Mouse (Mus musculus): Measurements from ENCODE around the gene Gna12.

Gna12 gene

GRCm38 (mm10) chr5:140827413-140827812 lies 2.8 kb downstream of the Gna12 start:
- DNase-seq (ENCODE audit: low spot score in 2 of 2) = no peak

DNA sequence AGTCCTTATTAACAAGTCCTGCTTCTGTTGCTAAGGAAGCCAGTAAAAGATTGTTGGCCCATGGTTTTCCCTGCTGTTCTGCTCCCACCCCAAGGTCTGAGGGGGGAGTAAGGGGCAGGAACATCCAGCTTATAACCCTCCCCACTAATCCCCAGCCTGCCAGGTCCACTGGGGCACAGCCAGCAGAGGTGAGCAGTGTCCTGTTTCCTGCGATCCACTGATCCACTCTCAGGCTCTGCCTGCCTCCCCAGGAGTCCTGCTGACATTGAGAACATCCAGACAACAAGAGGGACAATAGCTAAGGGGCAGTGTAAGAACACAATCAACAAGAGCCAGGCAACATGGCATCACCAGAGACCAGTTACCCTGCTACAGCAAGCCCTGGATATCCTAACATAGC lies 3.4 kb downstream of the Gna12 start:
- DNase-seq (ENCODE audit: low spot score in 2 of 2) = no peak

- no peak for DNase-seq (ENCODE audit: low spot score in 2 of 2)
Measured at GRCm38 (mm10) chr5:140826118-140826517, 4.1 kb downstream of the Gna12 start.

DNA sequence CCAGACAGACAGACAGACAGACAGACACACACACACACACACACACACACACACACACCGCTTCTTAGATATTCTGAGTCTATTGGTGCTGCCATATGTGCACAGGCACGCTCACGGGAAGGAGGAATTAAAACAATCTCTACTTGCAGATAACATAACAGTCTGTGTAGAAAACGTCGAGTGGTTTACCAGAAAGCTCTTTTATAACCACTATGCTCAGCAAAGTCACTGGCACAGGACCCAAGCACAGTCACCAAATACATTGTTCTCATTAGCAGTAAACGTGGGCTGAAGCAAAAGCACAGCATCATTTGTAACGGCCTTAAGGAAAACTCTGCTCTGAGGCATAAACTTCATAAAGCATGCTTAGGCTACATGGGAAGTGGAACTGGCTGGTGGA lies 6.1 kb downstream of the Gna12 start:
- no peak for DNase-seq (ENCODE audit: low spot score in 2 of 2)

DNA sequence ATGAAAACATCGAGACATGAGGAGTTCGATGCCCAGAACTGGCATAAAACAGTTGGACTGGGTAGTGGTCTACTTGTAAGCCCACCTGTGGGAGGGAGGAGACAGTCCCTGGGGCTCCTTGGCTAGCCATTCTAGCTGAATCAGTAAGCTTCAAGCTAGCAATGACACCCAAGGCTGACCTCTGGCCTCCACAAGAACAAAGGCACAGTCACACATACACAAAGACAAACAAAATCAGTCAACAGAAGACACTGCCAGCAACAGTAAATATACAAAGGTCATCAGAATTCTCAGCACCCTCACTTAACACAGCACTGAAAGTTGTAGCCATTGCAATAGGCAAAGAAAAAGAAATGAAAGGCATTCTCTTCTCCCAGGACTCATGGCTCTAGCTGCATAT lies 6.8 kb downstream of the Gna12 start:
- no peak for DNase-seq (ENCODE audit: low spot score in 2 of 2)

DNA sequence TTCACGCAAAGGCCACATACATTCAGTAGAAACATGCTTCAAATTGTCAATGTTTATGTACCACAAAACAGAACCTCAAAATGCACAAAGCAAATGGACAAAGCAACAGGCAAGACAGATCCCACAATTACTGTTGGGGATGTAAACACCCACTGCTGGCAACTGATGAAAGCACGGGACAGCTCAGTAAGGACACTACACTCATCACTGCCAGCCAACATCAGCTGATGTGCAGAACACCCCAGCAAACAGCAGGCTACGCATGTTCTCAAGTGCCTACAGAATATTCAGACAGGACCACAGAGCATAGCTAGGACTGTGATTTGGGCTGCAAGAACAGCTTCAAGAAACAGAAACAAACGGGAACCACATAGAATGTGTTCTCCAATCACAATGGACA lies 8.3 kb downstream of the Gna12 start:
- no peak for DNase-seq (ENCODE audit: low spot score in 2 of 2)

GRCm38 (mm10) chr5:140820539-140820938 lies 9.7 kb downstream of the Gna12 start:
- DNase-seq (ENCODE audit: low spot score in 2 of 2) = no peak

GRCm38 (mm10) chr5:140819594-140819993 lies 10.6 kb downstream of the Gna12 start:
- DNase-seq (ENCODE audit: low spot score in 2 of 2) = no peak

DNA sequence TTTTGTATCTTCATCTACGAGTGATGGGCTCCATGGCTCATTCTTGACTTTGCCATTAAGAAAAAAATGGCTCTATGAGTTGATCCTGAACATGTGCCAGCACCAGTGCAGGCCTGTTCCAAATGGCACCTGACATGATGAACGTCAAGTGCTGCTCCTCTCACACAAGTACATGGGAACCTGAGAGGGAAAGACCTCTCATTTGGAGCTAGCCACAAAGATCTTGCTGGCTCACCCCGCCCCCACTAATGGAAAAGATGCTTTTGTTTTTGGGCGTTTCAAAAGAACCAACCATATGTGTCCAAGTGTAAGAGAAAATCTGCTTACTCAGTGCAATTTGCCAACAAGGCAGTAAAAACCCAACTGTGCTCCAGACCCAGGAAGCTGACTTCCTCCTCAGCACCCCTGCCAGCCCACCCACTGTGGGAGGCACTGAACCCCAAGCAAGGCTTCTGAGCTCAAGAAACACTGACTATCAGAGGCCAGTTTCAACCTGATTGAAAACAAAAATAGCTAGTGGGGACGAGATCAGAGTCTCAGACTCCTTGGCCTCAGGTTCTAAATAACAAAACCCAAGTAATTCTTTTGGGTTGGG lies 11.7 kb downstream of the Gna12 start:
- DNase-seq (ENCODE audit: low spot score in 2 of 2) = no peak

GRCm38 (mm10) chr5:140816950-140817568 lies 13.2 kb downstream of the Gna12 start:
- DNase-seq (ENCODE audit: low spot score in 2 of 2) = no peak

- DNase-seq (ENCODE audit: low spot score in 2 of 2) = no peak
Measured at GRCm38 (mm10) chr5:140816008-140816407, 14.2 kb downstream of the Gna12 start.

- DNase-seq (ENCODE audit: low spot score in 2 of 2) = no peak
Measured at GRCm38 (mm10) chr5:140815059-140815728, 15.0 kb downstream of the Gna12 start.

- no peak for DNase-seq (ENCODE audit: low spot score in 2 of 2)
Measured at GRCm38 (mm10) chr5:140814403-140814802, 15.8 kb downstream of the Gna12 start.

GRCm38 (mm10) chr5:140812699-140813098 lies 17.5 kb downstream of the Gna12 start:
- no peak for DNase-seq (ENCODE audit: low spot score in 2 of 2)

GRCm38 (mm10) chr5:140812063-140812462 lies 18.2 kb downstream of the Gna12 start:
- DNase-seq (ENCODE audit: low spot score in 2 of 2) = no peak

DNA sequence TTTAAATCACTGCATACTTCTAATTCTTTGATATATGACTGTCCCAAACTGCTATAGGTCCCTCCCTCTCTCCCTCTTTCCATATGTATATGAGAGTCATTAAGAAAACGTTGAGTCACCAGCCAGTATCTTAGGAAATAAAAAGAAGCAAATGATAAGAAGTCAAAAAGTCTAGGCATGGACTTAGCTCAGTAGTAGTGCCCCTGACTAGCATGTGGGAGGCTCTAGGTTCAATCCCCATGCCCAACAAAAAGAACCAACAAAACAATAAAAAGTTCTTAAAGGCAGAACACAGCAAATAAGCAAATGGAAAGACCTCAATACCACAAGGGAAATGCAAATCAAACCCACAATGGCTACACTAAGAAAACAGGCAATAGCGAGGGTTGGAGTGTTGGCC lies 18.8 kb downstream of the Gna12 start:
- DNase-seq (ENCODE audit: low spot score in 2 of 2) = no peak

DNA sequence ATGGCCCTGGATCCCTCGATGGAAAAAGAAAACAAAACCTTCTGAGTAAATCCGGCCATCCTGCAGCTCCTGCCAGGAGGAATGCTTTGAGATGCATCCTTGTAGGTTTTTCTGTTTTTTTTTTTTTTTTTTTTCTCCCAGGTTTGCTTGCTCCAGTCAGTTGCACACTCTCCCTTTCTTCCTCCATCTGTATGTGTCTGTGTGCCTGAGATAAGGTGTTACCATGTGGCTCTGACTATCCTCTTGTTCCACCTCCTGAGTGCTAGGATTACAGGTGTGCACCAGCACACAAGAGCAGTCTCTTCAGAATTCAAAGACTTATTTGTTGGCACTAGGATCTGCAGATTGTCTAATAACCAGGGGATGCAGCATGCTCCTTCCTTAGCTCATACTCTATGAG lies 23.3 kb downstream of the Gna12 start:
- no peak for DNase-seq (ENCODE audit: low spot score in 2 of 2)

- no peak for DNase-seq (ENCODE audit: low spot score in 2 of 2)
Measured at GRCm38 (mm10) chr5:140806252-140806651, 24.0 kb downstream of the Gna12 start.

- DNase-seq (ENCODE audit: low spot score in 2 of 2) = no peak
Measured at GRCm38 (mm10) chr5:140801782-140802181, 28.4 kb downstream of the Gna12 start.

DNA sequence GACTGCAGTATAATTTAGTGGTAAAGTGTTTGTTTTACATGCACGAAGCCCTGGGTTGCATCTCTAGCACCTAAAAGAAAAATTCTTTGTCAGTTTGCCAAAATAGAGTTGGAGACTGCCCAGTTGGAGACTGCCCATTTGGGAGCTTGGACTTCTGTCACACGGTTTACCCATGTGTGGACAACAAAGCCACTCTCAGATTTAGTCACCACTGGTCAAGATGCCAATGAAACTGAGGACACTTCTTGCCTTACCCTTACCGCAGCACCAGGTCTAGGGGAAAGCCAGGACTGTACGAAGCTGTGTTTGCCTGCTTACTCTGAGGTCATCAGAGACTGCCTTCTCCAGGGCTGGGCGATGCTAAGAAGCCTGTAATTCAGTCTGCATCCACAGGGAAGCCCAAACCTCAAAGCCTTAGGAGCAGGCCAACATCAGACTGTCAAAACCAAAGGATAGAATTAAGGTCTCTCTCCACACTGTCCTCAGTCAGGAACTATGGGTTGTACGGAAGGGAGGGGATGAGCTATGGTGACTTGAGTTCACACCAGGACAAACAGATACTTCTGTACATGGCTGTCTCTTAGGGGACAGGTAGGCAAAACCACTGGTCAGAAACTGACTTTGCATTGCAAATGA lies 29.8 kb downstream of the Gna12 start:
- DNase-seq (ENCODE audit: low spot score in 2 of 2) = no peak

DNA sequence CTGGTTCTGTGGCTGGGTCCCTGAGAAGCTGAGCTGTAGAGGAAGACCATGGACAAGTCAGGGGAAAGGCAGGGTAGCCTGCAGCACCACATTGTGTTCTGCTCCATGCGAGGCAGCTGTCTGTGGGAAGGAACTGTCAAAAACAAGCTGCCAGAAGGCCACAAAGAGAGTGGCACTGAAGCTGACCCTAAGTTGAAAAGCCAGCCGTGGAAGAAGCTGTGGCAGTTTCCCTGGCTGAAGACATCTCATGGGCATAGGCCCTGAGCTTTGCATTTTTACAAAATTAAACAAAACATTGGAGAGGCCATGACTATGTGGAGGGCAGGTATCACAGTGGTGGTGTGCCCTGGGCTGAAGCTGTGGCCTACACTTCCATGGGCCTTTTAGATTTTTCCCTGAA lies 31.0 kb downstream of the Gna12 start:
- DNase-seq (ENCODE audit: low spot score in 2 of 2) = no peak

GRCm38 (mm10) chr5:140798775-140799174 lies 31.5 kb downstream of the Gna12 start:
- no peak for DNase-seq (ENCODE audit: low spot score in 2 of 2)

DNA sequence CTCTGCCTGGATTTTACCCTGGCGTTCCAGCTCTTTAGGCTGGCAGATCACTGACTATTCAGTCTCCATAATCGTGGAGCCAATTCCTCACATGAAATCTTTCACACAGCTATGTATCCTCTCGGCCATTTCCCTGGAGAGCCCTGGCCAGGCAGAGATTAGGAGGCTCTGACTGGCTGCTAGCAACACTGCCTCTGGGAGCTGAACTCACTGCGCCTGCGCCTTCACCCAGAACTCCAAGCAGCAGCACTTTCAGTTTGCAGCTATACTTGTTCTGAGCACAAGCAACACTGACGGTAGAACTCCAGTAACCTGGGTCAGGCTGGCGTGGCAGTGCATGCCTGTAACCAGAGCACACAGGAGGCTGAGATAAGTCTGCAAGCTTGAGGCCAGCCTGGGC lies 32.1 kb downstream of the Gna12 start:
- DNase-seq (ENCODE audit: low spot score in 2 of 2) = no peak

Measured in frontal cortex, postnatal 25 days (tissue).